Mouse (Mus musculus): ENCODE results near the gene Prtn3. TPM values are rescaled to one million over a fixed set of nuclear protein-coding genes. Genes with fewer than 3 reads are reported as not detected.

The Prtn3 gene
- total RNA-seq, 1 experiment from 2014 or later = 1.0 TPM

DNA sequence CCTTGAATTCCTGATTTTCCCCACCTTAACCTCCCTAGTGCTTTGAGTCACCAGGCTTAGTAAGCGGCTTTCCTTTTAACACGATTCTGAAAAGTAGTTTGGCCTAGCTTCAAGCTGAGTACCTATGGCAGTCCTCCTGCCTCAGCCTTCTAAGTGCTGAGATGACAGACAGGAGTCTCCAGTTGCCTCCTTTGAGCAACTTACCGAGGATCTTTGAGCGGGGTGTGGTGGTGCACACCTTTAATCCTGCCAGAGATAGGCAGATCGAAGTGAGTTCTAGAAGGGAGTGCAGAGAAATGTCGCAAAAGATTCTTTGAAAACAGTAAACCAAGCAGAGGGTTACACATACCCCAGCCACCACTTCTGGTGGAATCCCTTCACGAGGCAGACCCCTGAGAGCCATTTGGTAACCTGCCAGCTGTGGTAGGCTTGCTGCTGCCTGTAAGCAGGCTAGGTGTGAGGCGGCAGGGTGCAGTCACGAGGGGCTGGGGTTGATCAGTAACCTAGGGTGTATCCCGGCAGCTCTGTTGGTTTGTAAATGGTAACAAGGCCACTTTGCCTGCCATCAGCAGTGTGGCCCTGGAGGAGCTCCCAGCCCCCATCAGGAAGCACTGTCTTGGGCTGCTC is 18.6 kb upstream of the Prtn3 start:
- DNase-seq = peak; percentile 59

GRCm38 (mm10) chr10:79856280-79856679 is 18.0 kb upstream of the Prtn3 start:
- DNase-seq = no peak

DNA sequence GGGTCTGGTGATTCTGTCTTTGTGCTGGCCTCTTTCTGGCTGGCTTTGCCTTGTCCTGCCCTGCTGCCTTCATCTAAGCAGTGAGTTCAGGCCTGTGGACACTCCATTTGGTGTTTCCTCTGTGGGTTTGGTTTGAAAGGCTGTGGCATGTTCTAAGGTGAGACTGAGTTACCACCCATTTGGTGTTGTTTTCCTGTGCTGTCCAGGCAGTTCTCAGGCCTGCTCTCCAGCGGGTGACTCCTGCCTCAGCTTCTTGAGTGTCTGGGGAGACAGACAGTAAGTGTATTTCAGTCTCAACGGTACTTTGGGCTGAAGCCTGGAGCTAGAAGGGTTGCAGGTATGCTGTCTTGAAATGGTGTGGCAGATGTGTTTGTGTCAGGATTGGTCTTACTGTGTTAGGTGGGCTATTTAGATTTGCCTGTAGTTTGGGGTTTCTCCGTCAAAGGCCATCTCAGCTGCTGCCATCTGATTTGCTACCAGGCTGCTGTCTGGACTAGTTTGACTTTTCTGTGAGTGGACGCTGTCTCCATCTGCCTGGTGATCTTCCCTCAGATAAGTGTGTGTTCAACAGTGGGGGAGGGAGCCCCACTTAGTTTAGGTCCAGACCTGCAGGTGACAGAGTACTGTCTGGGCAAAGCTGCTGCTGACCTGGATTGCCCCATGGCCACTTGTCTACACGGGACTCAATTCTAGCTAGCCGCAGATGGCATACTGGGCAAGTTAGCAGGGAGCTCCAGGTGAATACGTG is 17.4 kb upstream of the Prtn3 start:
- no peak for DNase-seq

DNA sequence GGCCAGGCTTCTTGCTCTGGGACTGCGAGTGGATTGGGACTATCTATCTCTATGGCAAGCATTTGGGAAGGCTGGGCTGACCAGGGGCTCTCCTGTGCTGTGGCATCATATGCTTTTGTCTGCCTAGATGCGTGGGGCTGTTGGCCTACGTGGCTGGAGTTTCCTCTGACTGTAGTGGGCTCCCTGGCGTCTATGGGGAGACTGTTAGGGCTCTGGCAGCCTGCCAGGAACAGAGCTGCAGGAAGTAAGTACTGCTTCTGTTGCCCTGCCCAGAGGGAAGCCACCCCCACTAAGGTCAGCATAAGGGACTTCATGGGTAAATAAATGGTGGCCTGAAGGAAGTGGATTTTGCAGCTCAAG is 16.8 kb upstream of the Prtn3 start:
- DNase-seq = peak; percentile 80

- no peak for DNase-seq
Measured at GRCm38 (mm10) chr10:79857894-79858293, 16.4 kb upstream of the Prtn3 start.

DNA sequence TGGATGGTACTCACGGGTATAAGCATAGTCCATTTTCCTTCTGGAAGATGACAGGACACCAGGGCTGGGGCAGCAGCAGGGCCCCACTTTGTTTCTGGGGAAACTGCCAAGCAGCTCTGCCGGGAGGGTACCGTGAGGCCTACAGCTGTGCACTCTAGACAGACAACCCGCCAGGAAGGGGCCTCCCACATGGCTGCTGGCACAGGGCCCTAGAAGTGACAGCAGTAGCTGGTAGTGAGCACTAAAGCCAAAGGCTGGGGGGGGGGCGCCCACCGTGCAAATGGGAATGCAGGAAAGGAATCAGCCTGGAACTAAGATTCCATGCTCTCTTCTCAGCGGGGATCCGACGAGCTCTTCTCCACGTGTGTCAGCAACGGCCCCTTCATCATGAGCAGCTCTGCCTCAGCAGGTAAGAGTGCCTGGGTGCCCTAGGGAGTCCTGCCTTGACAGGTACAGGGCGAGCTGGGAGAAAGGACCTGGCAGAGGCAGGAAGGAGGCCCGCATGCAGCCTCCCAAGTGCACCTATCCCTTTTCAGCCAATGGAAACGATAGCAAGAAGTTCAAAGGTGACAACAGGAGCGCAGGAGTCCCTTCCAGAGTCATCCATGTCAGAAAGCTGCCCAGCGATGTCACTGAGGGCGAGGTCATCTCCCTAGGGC is 15.7 kb upstream of the Prtn3 start:
- peak; percentile 81 for DNase-seq

DNA sequence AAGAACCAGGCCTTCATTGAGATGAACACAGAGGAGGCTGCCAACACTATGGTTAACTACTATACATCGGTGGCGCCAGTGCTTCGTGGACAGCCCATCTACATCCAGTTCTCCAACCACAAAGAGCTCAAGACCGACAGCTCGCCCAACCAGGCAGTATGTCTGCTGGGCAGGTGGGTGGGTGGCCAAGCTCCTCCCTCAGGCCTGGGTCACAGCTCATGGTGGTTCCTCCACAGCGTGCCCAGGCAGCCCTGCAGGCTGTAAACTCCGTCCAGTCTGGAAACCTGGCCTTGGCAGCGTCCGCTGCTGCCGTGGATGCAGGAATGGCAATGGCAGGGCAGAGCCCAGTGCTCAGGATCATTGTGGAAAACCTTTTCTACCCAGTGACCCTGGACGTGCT is 15.2 kb upstream of the Prtn3 start:
- DNase-seq = no peak

DNA sequence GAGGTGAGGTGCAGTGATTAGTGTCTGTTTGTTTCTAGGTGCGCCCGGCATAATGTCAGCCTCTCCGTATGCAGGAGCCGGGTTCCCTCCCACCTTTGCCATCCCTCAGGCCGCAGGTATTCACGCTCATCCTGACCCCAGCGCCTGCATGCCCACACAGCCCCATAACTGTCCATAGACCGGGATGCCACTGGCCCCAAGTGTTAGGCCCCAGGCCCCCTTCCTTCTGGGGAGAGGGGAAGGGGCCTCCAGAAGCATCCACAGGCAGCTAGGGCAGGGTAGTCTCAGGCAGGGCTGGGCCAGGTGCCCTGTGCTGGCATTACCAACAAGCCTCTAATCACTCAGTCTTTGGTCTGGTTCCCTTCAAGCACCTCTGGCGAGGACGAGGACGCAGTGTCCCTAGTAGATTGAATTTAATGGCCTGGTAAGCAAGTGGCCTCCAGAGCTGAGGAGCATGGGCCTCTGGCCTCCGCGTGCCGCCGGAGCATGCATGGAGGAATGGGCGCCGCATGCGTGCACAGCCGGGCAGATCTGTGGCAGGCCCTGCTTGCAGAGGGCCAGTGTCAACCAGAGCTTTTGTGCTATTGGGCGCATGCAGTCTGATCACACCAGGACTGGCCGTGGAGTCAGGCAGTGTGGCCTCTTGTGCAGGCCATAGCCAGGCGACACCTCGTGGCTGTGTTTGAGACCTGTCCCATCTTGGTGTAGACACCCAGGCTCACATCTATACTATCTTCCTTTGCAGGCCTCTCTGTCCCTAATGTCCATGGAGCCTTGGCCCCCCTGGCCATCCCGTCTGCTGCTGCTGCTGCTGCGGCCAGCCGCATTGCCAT is 14.0 kb upstream of the Prtn3 start:
- no peak for DNase-seq

DNA sequence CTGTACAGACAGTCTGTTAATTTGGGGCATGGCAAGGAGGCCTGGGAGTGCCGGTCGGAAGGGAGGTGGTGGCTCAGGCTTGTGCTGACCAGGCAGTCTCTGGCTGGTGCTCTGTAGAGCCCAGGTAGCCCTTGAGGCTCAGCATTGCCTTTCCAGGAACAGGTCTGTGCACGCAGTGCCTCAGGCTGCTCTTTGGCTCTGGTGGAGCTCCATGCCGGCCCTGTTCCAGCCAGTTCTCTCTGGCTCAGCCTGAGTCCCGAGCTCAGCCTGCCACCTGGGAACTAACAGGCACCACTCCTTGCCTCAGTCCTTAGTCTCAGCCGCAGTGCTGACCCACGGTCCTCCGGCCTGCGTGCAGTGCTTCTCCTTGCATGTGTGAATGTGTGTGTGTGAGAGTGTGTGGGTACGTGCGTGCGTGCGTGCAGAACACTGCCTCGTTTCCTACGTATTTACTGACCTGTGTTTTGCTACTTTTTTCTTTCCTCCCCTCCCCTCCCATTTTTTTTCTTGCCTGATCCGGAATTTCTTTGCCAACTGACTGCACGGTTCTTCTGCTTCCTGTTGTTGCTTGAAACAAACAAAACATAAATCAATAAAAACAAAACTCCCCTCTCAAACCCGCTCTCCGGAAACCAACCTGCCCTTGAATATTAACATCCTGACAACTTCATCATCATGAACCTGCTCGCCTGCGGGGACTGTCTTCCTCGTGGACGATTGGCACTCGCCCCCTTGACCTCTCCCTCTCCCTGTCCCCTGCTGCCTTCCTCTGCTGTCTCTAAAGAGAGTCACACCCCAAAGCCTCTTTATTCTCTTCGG is 12.8 kb upstream of the Prtn3 start:
- no peak for DNase-seq

DNA sequence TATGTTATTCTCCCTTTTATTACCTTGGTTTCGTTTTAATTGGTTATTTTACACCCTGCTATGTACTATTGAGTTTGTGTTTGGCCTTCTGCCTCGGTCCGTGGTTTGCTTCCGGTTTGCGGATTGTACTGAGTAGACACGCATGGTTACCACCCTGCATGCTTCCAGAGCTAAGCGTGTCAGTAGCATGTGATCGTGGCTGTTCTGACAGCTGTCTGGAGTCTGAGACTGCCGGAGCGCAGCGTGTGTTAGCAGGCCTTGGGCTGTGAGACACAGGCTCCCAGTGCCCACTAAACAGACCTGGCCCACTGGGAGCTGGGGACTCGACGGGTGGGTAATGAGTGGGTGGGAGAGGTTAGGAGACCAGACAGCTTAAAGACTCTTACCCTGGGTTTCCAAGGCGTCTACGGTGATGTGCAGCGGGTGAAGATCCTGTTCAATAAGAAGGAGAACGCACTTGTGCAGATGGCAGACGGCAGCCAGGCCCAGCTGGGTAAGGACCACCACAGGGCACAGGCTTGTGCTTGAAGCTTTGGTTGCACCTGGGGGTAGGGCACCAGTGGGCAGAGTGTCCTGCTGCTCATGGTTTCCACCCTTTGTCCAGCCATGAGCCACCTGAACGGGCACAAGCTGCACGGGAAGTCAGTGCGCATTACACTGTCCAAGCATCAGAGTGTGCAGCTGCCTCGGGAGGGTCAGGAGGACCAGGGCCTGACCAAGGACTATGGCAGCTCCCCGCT is 12.1 kb upstream of the Prtn3 start:
- no peak for DNase-seq

DNA sequence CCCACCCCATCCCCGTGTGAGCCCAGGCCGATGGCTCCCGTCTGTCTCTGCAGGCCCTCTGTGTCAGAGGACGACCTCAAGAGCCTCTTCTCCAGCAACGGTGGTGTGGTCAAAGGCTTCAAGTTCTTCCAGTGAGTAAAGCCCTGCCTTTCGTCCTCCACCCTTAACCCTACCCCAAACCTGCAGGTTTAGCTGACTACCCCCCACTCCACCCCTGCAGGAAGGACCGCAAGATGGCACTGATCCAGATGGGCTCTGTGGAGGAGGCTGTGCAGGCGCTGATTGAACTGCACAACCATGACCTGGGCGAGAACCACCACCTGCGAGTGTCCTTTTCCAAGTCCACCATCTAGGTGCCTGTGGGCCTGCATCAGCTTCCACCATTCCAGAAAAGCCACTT is 11.4 kb upstream of the Prtn3 start:
- DNase-seq = no peak

GRCm38 (mm10) chr10:79864351-79865188 is 9.7 kb upstream of the Prtn3 start:
- DNase-seq = no peak

GRCm38 (mm10) chr10:79865189-79865601 is 9.1 kb upstream of the Prtn3 start:
- peak; percentile 52 for DNase-seq

- peak; percentile 70 for DNase-seq
Measured at GRCm38 (mm10) chr10:79865801-79866295, 8.4 kb upstream of the Prtn3 start.

- no peak for DNase-seq
Measured at GRCm38 (mm10) chr10:79866601-79867000, 7.7 kb upstream of the Prtn3 start.

DNA sequence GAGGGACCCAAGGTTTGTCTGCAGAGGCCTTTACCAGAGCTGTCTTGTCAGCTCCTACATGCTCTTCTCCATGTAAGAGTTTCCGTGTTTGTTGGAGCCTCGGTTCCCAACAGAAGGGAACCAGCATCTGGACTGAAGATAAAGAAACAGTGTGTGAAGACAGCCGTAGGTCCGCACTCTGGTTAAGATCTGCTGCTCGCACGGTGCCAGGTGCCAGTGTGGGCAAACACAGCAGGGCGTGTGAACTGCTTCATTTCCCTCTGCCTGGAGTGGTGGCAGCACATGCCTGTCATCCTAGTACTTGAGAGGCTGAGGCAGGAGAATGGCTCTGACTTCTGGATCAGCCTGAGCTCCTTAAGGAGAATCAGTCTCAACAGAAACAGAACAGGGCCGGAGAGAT is 2.4 kb upstream of the Prtn3 start:
- no peak for DNase-seq

GRCm38 (mm10) chr10:79872862-79873261 is 1.4 kb upstream of the Prtn3 start:
- DNase-seq = no peak

- no peak for DNase-seq
Measured at GRCm38 (mm10) chr10:79873313-79873712, 963 bp upstream of the Prtn3 start.

DNA sequence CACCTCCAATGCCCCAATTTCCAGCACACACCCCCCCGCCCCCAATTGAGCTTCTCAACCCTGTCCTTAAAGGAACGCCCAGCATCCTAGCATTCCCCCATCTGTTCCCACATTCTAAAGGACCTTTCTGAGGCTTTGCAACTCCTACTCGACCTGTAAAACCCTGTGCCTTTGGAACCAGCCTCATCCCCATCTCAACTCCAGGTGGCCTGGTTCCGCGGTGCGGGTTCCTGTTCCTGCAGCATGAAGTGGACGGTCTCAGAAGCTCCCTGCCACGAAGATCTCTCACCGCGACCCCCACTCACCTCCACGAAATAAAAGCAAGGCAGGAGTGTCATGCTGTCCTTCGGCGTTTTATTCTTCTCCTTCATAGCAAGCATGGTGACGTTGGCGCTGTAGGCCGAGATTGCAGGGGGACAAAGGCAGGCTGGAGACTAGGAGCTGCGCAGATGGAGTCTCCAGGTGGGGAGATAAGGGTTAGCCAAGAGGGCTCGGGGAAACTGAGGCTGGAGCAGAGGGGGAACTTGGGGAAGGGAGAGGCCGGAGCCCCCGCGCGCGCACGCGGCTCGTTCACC is 474 bp upstream of the Prtn3 start:
- no peak for DNase-seq

GRCm38 (mm10) chr10:79877174-79877573 is 2.9 kb downstream of the Prtn3 start:
- DNase-seq = no peak
